Mouse (Mus musculus) lung, postnatal 0 days (tissue): ENCODE measurements around the gene Csde1.

Source experiments
- CTCF ChIP-seq: IDR thresholded peaks from 2 replicates; pipeline ENCODE4 v1.5.1; 2016; ENCODE audit warnings: antibody characterized with exemption, mild to moderate bottlenecking
- EP300 ChIP-seq: IDR thresholded peaks from 2 replicates; pipeline ENCODE4 v1.6.1; 2016; ENCODE audit warnings: antibody characterized with exemption, mild to moderate bottlenecking, control low read depth

DNA sequence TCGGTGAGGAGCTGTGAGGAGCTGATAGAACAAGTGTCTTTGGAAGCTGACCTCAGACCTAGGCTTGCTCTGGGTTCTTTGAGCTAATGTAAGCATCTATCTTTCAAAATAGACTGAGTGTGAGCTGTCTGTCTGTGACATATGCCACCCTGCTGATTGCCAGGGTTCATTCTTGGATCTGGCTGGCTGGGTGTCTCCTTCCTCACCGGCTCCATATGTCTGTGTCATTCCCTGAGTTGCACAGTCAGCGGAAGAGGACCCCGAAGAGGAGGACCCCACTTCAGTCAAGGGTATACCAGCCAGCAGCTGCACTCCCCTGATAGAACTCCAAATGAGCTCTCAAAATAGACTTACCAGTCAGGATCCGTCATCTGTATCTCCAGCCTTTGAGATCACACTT is 62.5 kb downstream of the Csde1 start:
- TF ChIP-seq CTCF (no peak), EP300 (no peak)
